Mouse (Mus musculus): ENCODE results near the gene Skida1. TPM values are rescaled to one million over a fixed set of nuclear protein-coding genes. Genes with fewer than 3 reads are reported as not detected.
A peak's percentile ranks its signal among the peaks of the same experiment; 100 is the strongest.

Gene Skida1
- polyA plus RNA-seq, 1 experiment = 0.23 TPM

DNA sequence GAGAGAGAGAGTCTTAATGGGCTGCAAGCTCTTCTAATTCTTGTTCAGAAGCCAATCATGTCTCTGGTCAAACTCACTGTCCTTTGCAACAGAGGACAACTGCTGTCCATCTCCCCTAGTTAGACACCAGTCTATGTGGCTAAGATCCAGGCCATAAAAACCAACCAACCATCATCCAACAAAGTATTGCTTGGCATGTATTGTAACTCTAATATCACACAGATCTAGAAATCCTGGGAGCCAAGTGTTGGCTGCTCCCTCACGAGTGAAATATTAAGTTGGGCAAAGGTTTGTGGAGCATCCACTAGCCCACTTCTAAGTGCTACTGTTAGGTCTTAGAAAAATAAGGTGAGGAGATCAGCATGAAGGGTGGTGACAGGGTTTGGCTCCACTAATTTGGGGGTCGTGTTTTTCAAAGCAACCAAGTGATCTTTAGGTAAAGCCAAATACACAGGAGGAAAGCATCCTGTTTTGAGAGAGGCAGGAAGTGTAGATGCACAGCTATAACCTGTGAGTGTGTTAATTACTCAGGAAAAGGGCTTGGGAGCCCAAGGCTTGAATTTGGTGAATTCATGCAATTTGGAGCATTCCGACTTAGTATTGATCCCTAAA, 10.6 kb downstream of the Skida1 start:
- Histone ChIP-seq H3K27ac (ENCODE audit: insufficient read depth, low read depth, low read length) (no peak overlapping the region), H3K27me3 (ENCODE audit: control insufficient read depth, insufficient read depth, low read length) (peaks cover 4% of the 10 kb centered on the region), H3K4me3 (ENCODE audit: low read depth, low read length) (no peak overlapping the region), H3K4me1 (ENCODE audit: control insufficient read depth, insufficient read depth, insufficient read length, low read length) (no peaks in the 10 kb centered on the region), H3K36me3 (ENCODE audit: control insufficient read depth, insufficient read depth, low read length) (no peaks in the 10 kb centered on the region)
- TF ChIP-seq POLR2A (IDR thresholded peaks at IDR 0.05; ENCODE audit: low read depth, low read length) = no peak
- no peak for TF ChIP-seq CTCF (IDR thresholded peaks at IDR 0.05; ENCODE audit: extremely low read depth, insufficient read length, insufficient replicate concordance, low read depth, low read length)
- 80% methylated on average over 3 of the region's 3 CpGs for WGBS

- peaks cover 7% of the 10 kb centered on the region for H3K27me3 ChIP-seq (ENCODE audit: control insufficient read depth, insufficient read depth, low read length)
- no peak within 1 kb of the TSS for H3K27ac ChIP-seq (ENCODE audit: insufficient read depth, low read depth, low read length)
- no peaks in the 10 kb centered on the region for H3K4me1 ChIP-seq (ENCODE audit: control insufficient read depth, insufficient read depth, insufficient read length, low read length)
- TF ChIP-seq CTCF (IDR thresholded peaks at IDR 0.05; ENCODE audit: extremely low read depth, insufficient read length, insufficient replicate concordance, low read depth, low read length) (no peak), POLR2A (IDR thresholded peaks at IDR 0.05; ENCODE audit: low read depth, low read length) (no peak)
- H3K4me3 ChIP-seq (ENCODE audit: low read depth, low read length) = no peak within 1 kb of the TSS
- WGBS = 78% methylated on average over 2 of the region's 2 CpGs
- H3K36me3 ChIP-seq (ENCODE audit: control insufficient read depth, insufficient read depth, low read length) = no peaks in the 10 kb centered on the region
Measured at GRCm38 (mm10) chr2:18037491-18037890, 11.4 kb downstream of the Skida1 start, which contains the start of gene A930004D18Rik. Gene A930004D18Rik (minus strand): TSS chr2:18037737.

DNA sequence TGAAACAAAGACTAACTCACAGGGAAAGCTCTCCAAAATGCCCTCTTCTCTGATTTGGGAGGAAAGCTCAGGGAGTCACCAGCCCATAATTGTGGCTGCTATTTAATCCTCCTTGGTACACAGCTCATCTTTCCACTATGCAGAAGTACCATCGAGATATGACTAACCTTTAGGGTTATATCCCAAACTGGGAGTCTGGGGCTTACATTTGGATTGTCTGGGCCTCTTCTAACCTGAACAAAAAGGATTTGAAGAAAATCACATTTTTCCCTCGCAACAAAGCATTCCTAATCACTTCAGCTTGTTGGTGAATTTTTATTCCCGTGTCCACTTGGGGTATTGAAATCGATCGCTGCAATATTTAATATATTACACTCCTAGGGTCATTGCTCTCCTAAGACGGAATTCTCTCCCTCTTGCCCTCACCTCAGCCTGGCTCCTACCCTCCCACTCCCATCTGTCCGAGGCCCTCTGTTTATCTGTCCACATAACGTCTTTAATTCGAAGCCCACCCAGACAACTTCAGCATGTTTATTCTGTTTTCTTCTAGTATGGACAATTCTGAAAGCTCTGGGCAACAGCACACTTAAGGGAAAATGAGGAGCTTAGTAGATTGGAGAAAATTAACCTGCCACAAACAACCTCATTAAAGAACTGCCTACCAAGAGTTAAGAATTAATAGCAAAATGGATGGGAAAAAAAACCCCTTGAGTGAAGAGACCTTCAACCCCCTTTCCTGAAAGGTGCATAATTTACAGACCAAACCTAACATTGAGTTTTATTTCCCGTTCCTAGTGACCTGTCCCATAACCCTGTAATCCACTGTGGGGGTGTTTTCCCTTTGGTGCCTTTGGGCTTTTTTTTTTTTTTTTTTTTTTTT, 14.2 kb downstream of the Skida1 start:
- peaks cover 21% of the 10 kb centered on the region for H3K27me3 ChIP-seq (ENCODE audit: control insufficient read depth, insufficient read depth, low read length)
- H3K36me3 ChIP-seq (ENCODE audit: control insufficient read depth, insufficient read depth, low read length) = no peaks in the 10 kb centered on the region
- peaks cover 3% of the 10 kb centered on the region for H3K4me1 ChIP-seq (ENCODE audit: control insufficient read depth, insufficient read depth, insufficient read length, low read length)
- 94% methylated on average over 10 of the region's 10 CpGs for WGBS
- H3K27ac ChIP-seq (ENCODE audit: insufficient read depth, low read depth, low read length) = no peak overlapping the region
- TF ChIP-seq POLR2A (IDR thresholded peaks at IDR 0.05; ENCODE audit: low read depth, low read length) (no peak), CTCF (IDR thresholded peaks at IDR 0.05; ENCODE audit: extremely low read depth, insufficient read length, insufficient replicate concordance, low read depth, low read length) (no peak)
- no peak overlapping the region for H3K4me3 ChIP-seq (ENCODE audit: low read depth, low read length)

DNA sequence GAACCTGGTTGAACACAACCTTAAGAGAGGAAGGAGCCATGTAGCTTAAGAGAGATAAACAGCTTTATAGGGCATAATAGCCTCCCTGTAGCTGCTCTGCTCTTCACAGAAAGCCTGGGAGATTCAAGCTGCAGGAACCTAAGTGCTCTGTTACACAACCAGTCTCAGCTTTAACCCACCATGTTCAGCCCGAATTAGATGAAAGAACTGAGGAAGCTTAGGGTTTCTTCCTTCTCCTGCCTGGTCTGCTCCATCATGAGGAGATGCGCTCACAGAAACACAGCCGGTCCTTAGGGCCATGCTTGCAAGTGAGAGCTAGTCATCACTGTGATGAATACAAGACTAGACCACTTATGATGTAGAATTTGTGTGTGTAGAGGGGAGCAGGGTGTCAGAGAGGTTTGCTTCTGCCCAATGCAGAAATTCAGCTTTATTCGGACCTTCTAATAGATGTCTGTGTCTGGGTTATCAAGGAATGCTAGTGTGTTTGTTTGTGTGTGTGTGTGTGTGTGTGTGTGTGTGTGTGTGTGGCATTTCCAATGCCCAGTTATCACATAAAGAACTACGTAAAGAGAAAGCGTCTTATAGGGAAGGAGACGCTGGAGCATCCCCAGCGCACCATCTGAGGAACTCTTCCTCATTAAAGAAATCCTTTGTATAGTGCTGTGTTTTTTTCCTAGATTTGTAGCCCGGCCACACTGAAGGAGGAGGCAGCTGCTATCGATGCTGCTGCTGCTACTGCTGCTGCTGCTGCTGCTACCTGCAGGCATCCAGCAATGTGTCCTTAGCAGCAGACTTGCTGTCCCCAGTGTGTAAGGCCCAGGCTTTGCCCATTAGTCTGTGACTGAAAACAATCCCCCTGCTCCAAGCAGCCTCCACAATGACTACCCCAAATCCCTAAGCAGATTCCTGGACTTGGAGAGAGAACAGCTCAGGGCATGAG, 15.4 kb downstream of the Skida1 start:
- TF ChIP-seq POLR2A (IDR thresholded peaks at IDR 0.05; ENCODE audit: low read depth, low read length) (no peak), CTCF (IDR thresholded peaks at IDR 0.05; ENCODE audit: extremely low read depth, insufficient read length, insufficient replicate concordance, low read depth, low read length) (no peak)
- H3K27me3 ChIP-seq (ENCODE audit: control insufficient read depth, insufficient read depth, low read length) = peaks cover 24% of the 10 kb centered on the region
- H3K4me3 ChIP-seq (ENCODE audit: low read depth, low read length) = no peak overlapping the region
- H3K27ac ChIP-seq (ENCODE audit: insufficient read depth, low read depth, low read length) = no peak overlapping the region
- H3K36me3 ChIP-seq (ENCODE audit: control insufficient read depth, insufficient read depth, low read length) = no peaks in the 10 kb centered on the region
- 89% methylated on average over 10 of the region's 10 CpGs for WGBS
- peaks cover 3% of the 10 kb centered on the region for H3K4me1 ChIP-seq (ENCODE audit: control insufficient read depth, insufficient read depth, insufficient read length, low read length)

DNA sequence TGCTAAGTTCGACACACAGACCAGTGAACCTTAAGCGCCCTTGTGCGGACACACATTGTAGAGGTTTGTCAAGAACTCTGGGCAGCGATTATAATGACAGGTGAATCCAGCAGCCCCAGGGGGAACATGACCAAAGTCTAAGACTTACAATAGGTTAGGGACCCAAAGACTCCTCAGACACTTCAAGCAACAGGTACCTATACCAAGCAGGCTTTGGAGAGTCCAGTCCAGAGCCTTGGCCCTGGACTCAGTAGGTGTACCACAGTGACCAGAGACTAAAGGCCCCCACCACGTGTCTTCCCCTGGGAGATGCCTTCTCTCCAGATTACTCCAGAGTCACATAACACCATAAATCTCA, 16.3 kb downstream of the Skida1 start:
- Histone ChIP-seq H3K36me3 (ENCODE audit: control insufficient read depth, insufficient read depth, low read length) (no peaks in the 10 kb centered on the region), H3K27ac (ENCODE audit: insufficient read depth, low read depth, low read length) (no peak overlapping the region), H3K4me1 (ENCODE audit: control insufficient read depth, insufficient read depth, insufficient read length, low read length) (peaks cover 5% of the 10 kb centered on the region), H3K27me3 (ENCODE audit: control insufficient read depth, insufficient read depth, low read length) (peaks cover 24% of the 10 kb centered on the region), H3K4me3 (ENCODE audit: low read depth, low read length) (no peak overlapping the region)
- WGBS = 90% methylated on average over 5 of the region's 5 CpGs
- no peak for TF ChIP-seq POLR2A (IDR thresholded peaks at IDR 0.05; ENCODE audit: low read depth, low read length)
- no peak for TF ChIP-seq CTCF (IDR thresholded peaks at IDR 0.05; ENCODE audit: extremely low read depth, insufficient read length, insufficient replicate concordance, low read depth, low read length)

- peak overlapping the region; percentile 37 for H3K4me3 ChIP-seq (ENCODE audit: low read depth, low read length)
- TF ChIP-seq CTCF (IDR thresholded peaks at IDR 0.05; ENCODE audit: extremely low read depth, insufficient read length, insufficient replicate concordance, low read depth, low read length) (no peak), POLR2A (IDR thresholded peaks at IDR 0.05; ENCODE audit: low read depth, low read length) (no peak)
- 11% methylated on average over 34 of the region's 34 CpGs for WGBS
Measured at GRCm38 (mm10) chr2:18031831-18032537, 16.9 kb downstream of the Skida1 start.

More at GRCm38 (mm10) chr2:18031831-18032537, 16.9 kb downstream of the Skida1 start:
- peaks cover 7% of the 10 kb centered on the region for H3K4me1 ChIP-seq (ENCODE audit: control insufficient read depth, insufficient read depth, insufficient read length, low read length)
- peaks cover 24% of the 10 kb centered on the region for H3K27me3 ChIP-seq (ENCODE audit: control insufficient read depth, insufficient read depth, low read length)
- no peak overlapping the region for H3K27ac ChIP-seq (ENCODE audit: insufficient read depth, low read depth, low read length)
- no peaks in the 10 kb centered on the region for H3K36me3 ChIP-seq (ENCODE audit: control insufficient read depth, insufficient read depth, low read length)

Measured in small intestine, adult 2 months (tissue).